Mouse (Mus musculus): ENCODE results near the gene Pcif1. TPM values are rescaled to one million over a fixed set of nuclear protein-coding genes. Genes with fewer than 3 reads are reported as not detected.

Pcif1 gene
- polyA plus RNA-seq, 1 experiment: 24.3 TPM

DNA sequence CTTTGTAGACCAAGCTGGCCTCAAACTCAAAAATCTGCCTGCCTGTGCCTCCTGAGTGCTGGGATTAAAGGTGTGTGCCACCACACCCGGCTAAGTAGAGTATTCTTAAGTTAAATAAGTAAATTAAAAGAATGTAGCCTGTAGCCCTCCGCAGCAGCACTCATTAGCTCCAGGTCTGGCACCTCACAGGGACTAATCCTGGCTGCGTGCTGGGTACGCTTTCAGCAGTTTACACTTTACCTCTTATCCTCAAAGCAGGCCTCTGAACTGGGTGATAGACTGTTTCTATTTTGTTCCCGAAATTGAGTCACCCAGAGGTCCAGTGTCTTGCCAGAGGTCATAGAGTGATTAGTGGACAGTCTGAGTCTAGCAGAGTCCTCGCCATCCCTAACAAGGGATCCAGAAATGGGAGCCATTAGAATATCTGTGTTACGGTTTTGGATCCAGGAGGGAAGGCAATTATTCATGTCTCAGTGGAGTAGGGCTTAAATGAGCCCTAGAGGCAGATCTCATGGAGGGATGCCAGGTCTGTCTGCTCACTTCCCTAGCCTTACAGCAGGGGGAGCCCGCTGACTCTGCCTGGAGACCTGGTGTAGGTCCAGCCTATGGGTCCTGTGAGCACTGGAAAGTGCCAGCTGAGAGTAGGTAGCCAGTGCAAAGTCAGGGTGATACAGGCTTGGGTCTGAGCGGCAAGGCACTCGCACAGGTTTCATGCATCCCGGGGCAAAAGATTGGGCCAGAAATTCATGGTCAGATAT is 45.2 kb downstream of the Pcif1 start:
- TF ChIP-seq GATA1 (IDR thresholded peaks at IDR 0.05; ENCODE audit: low read length): no peak
- no peak for TF ChIP-seq TAL1 (IDR thresholded peaks at IDR 0.05; ENCODE audit: low read length)
- Histone ChIP-seq H3K27me3 (ENCODE audit: control insufficient read depth) (peaks cover 9% of the 10 kb centered on the region), H3K36me3 (ENCODE audit: control insufficient read depth) (peaks cover 13% of the 10 kb centered on the region), H3K4me3 (replicated peaks) (no peak overlapping the region), H3K4me1 (ENCODE audit: control insufficient read depth) (no peaks in the 10 kb centered on the region), H3K9me3 (ENCODE audit: control insufficient read depth, low read length) (no peaks in the 10 kb centered on the region)

DNA sequence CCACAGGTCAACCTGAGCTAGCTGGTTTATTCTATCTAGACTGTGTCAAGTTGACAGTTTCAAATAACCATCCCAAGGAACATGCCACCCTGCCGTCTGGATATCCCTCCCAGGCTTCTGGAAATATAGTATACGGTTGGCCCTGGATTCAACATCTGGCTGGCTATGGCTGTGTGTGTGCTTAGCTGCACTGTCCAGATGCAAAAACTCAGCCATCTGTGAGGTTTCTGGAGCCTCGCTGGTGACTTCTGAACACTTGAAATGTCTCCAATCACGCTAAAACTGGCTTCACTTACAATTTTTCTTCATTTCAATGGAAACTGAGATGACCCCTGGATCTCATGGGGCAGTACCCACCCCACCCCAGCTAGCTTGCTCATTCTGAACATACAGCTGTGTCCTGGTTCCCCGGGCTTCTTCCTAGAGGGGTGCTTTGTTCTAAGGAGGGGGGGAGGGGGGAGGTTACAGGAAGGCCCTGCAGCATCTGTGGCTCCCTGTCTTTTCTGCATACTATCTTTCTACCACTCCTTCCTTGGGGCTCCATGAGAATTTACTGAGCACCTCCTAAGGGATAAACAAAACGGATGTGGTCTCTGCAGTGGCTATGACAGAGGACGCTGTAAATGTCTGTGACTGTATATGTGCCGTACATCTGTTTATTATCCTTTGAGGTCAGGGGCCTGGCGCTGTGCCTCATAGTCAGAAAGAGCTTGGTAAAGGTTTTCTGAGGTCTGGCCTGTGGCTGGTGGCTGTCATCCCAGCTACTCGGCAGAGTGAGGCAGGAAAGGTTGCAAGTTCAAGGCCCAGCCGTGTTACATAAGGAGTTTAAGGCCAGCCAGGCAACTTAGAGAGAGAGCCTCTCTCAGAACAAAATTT is 51.8 kb downstream of the Pcif1 start:
- H3K4me3 ChIP-seq (replicated peaks): no peak overlapping the region
- no peaks in the 10 kb centered on the region for H3K36me3 ChIP-seq (ENCODE audit: control insufficient read depth)
- H3K4me1 ChIP-seq (ENCODE audit: control insufficient read depth): no peaks in the 10 kb centered on the region
- TF ChIP-seq TAL1 (IDR thresholded peaks at IDR 0.05; ENCODE audit: low read length) (no peak), GATA1 (IDR thresholded peaks at IDR 0.05; ENCODE audit: low read length) (no peak)
- no peaks in the 10 kb centered on the region for H3K9me3 ChIP-seq (ENCODE audit: control insufficient read depth, low read length)
- H3K27me3 ChIP-seq (ENCODE audit: control insufficient read depth): peaks cover 31% of the 10 kb centered on the region

DNA sequence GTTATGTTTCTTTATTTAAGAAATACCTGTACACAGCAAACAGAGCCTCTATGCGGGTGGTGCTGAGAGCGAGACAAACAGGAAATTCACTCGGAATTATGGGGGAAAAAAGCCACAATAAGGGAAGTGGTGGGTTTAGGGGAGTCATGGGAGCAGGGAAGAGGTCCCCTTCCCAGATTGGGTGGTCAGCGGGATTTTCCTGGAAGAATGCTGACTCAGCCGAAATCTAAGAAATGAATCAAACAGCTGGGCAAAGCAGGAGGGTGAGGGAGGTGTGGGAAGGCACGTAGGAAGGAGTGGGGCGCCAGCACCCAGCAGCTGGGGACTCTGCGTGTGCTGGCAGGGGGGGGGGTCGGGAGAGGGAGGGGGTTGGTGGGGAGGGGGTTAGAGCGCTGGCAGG is 54.4 kb downstream of the Pcif1 start:
- no peaks in the 10 kb centered on the region for H3K9me3 ChIP-seq (ENCODE audit: control insufficient read depth, low read length)
- no peak overlapping the region for H3K4me3 ChIP-seq (replicated peaks)
- peaks cover 45% of the 10 kb centered on the region for H3K27me3 ChIP-seq (ENCODE audit: control insufficient read depth)
- H3K36me3 ChIP-seq (ENCODE audit: control insufficient read depth): no peaks in the 10 kb centered on the region
- TF ChIP-seq TAL1 (IDR thresholded peaks at IDR 0.05; ENCODE audit: low read length) (no peak), GATA1 (IDR thresholded peaks at IDR 0.05; ENCODE audit: low read length) (no peak)
- no peaks in the 10 kb centered on the region for H3K4me1 ChIP-seq (ENCODE audit: control insufficient read depth)

DNA sequence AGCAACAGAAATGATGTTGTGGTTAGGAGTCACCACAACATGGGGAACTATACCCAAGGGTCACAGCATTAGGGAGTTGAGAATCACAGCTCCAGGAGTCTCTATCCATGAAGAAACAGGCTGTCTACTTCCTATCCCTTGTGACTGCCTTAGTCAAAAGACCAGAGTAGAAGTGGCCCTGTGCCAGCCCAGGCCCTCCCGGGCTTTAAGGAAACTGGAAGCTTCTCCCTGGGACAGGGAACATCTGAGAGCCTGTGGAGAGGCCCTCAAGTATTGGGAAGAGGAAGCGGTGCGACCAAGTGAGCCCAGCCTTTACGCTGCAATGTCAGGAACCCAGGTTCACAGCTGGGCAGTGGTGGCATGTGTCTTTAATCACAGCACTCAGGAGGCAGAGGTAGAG is 56.9 kb downstream of the Pcif1 start:
- Histone ChIP-seq H3K36me3 (ENCODE audit: control insufficient read depth) (no peaks in the 10 kb centered on the region), H3K9me3 (ENCODE audit: control insufficient read depth, low read length) (no peaks in the 10 kb centered on the region), H3K4me3 (replicated peaks) (no peak overlapping the region), H3K27me3 (ENCODE audit: control insufficient read depth) (peaks cover 66% of the 10 kb centered on the region), H3K4me1 (ENCODE audit: control insufficient read depth) (no peaks in the 10 kb centered on the region)
- no peak for TF ChIP-seq TAL1 (IDR thresholded peaks at IDR 0.05; ENCODE audit: low read length)
- TF ChIP-seq GATA1 (IDR thresholded peaks at IDR 0.05; ENCODE audit: low read length): no peak

DNA sequence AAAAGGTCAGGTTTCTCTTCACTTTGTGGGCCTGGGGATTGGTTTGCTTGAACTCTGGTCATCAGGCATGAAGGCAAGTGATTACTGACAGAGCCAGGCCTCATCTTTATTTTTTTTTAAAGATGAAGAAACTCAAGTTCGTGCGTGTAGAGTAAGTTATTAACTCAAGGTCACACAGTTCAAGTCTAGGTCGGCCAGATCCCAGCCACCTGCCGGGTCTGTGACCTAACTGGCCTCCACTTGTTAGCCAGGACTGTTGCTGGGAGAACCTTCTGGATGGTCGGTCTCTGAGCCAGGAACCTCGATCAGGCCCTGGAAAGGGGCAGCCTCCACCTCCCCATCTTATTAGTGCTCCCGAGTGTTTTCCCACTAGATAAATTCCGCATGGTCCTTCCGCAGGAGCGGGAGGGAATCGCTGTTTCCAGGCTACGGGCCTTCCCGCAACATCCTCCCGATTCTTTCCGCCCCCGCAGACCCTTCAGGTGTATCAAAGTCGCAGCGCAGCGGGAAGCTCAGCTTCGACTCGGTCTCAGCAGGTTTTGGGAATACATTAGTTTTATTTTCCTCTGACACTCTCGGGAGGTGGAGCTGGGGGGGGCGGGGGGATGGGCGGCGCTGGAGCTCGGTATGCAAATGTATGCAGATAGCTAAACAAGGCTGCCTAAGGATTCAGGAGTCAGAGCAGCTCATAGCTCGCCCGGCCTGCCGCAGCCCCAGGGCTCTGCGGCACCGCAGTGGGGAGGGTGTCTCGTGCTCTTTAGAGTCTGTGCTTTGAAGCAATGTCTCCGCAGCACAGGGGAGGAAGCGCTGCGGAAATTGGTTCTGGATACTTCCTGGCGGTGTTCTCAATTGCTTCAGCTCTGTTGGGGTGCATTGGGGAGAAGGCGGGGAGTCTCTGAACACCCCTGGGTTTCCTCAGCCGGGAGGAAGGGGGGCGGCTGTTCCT is 59.3 kb downstream of the Pcif1 start:
- Histone ChIP-seq H3K4me3 (replicated peaks) (no peak overlapping the region), H3K27me3 (ENCODE audit: control insufficient read depth) (peaks cover 80% of the 10 kb centered on the region), H3K9me3 (ENCODE audit: control insufficient read depth, low read length) (no peaks in the 10 kb centered on the region), H3K36me3 (ENCODE audit: control insufficient read depth) (no peaks in the 10 kb centered on the region), H3K4me1 (ENCODE audit: control insufficient read depth) (no peaks in the 10 kb centered on the region)
- TF ChIP-seq TAL1 (IDR thresholded peaks at IDR 0.05; ENCODE audit: low read length): no peak
- TF ChIP-seq GATA1 (IDR thresholded peaks at IDR 0.05; ENCODE audit: low read length): no peak

DNA sequence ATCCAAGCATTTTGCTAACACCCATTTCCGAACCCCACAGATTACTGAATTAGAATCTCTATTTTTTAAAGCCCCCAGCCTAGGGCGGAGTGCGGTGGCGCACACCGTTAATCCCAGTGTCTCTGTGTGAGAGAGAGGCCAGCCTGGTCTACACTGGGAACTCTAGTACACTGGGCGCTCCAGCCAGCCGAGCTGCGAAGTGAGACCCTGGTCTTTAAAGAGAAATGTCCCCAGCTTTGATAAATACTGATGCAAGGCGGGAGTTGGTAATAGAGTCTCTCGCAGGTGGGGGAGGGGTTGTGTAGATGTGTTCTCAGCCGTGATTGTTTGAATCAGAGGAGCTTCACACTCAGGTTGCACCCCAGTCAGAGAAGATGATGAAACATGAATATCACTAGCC is 60.0 kb downstream of the Pcif1 start:
- Histone ChIP-seq H3K4me1 (ENCODE audit: control insufficient read depth) (no peaks in the 10 kb centered on the region), H3K9me3 (ENCODE audit: control insufficient read depth, low read length) (no peaks in the 10 kb centered on the region), H3K4me3 (replicated peaks) (no peak overlapping the region), H3K36me3 (ENCODE audit: control insufficient read depth) (no peaks in the 10 kb centered on the region), H3K27me3 (ENCODE audit: control insufficient read depth) (peaks cover 80% of the 10 kb centered on the region)
- TF ChIP-seq TAL1 (IDR thresholded peaks at IDR 0.05; ENCODE audit: low read length) (no peak), GATA1 (IDR thresholded peaks at IDR 0.05; ENCODE audit: low read length) (no peak)

DNA sequence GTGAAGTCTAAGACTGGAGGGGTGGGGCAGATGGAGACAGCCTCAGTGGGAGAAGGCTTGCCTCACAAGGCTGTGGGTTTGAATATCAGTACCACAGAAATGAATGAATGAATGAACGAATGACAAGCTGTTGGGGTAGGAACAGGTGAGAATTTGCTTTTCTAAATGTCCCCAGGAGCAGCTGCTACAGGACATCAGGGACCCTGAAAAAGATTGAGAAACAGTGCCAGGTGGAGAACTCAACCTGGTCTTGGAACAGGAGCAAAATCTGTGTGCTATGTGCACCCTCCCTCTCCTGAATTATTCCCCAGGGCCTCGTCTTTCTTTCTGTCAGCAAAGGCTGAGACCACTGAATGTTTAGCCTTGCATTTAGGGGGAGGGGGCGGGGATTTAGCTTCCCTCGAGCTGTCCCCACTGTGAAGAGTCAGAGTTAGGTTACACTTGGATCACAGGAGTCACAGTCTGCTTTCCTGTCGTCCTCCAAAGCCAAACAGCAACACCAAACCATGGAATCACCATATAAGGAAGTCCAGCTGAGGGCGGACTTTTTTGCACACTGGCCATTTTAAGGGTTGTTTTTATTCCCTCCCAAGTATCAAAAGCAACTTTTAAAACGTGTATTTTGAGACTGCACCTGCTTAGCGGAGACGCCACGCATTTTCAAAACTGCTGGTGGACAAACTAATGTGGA is 61.2 kb downstream of the Pcif1 start, which contains the start of gene Mmp9:
Gene Mmp9 (plus strand): TSS at position 641 of the 691 bp plus-strand sequence.
- no peaks in the 10 kb centered on the region for H3K9me3 ChIP-seq (ENCODE audit: control insufficient read depth, low read length)
- no peak within 1 kb of the TSS for H3K4me3 ChIP-seq (replicated peaks)
- H3K27me3 ChIP-seq (ENCODE audit: control insufficient read depth): peaks cover 71% of the 10 kb centered on the region
- H3K4me1 ChIP-seq (ENCODE audit: control insufficient read depth): no peaks in the 10 kb centered on the region
- no peaks in the 10 kb centered on the region for H3K36me3 ChIP-seq (ENCODE audit: control insufficient read depth)
- TF ChIP-seq GATA1 (IDR thresholded peaks at IDR 0.05; ENCODE audit: low read length) (no peak), TAL1 (IDR thresholded peaks at IDR 0.05; ENCODE audit: low read length) (no peak)

DNA sequence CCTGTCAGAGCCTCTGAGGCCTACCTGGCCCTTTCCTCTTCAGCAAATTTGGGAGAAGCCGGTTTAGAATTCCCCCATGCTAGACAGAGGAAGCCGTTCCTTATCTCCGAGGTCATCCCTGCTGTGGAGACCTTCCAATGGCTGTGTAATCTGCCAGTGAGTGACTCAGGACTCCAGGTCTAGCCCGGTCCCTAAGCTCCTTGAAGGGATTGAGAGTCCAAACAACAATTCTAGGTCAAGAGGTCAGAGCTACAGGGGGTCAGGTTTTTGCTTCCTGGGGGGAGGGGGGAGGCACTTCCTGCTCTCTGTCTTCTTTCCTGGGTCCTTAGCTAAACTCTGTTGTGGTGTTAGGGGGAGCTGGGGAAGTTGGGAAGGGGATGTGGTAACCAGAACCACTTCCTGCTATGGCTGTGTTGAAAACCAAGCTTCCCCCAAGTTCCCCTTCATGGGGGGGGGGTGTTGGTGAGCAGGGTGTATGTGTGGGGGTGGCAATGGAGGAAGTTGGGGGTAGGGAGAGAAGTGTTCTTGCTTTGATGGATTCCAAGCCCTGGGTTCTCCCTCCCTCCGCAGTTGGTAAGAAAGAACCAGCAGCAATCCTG is 63.7 kb downstream of the Pcif1 start:
- no peak for TF ChIP-seq GATA1 (IDR thresholded peaks at IDR 0.05; ENCODE audit: low read length)
- Histone ChIP-seq H3K4me3 (replicated peaks) (no peak overlapping the region), H3K36me3 (ENCODE audit: control insufficient read depth) (no peaks in the 10 kb centered on the region), H3K4me1 (ENCODE audit: control insufficient read depth) (no peaks in the 10 kb centered on the region), H3K27me3 (ENCODE audit: control insufficient read depth) (peaks cover 75% of the 10 kb centered on the region), H3K9me3 (ENCODE audit: control insufficient read depth, low read length) (no peaks in the 10 kb centered on the region)

Other genes with a start within 250 kb of the Pcif1 start
- 0.05 TPM in 1 of 2 replicates, not detected in the other for gene Wfdc16, start 240.5 kb upstream of the Pcif1 start, polyA plus RNA-seq (2012)
- not detected in 2 replicates for gene Wfdc10, start 223.3 kb upstream of the Pcif1 start, polyA plus RNA-seq (2012)
- gene Wfdc9, start 222.7 kb upstream of the Pcif1 start, polyA plus RNA-seq (2012): not detected in 2 replicates
- gene Wfdc11, start 205.2 kb upstream of the Pcif1 start, polyA plus RNA-seq (2012): not detected in 2 replicates
- gene Wfdc13, start 194.2 kb upstream of the Pcif1 start, polyA plus RNA-seq (2012): not detected in 2 replicates
- not detected in 2 replicates for gene Spint4, start 180.8 kb upstream of the Pcif1 start, polyA plus RNA-seq (2012)
- not detected in 2 replicates for gene Spint5, start 164.0 kb upstream of the Pcif1 start, polyA plus RNA-seq (2012)
- gene Wfdc3, start 133.4 kb upstream of the Pcif1 start, polyA plus RNA-seq (2012): 0.04 and 0.07 TPM in 2 replicates
- gene Dnttip1, start 133.3 kb upstream of the Pcif1 start, polyA plus RNA-seq (2012): 16.3 and 17.4 TPM in 2 replicates
- gene Ube2c, start 109.4 kb upstream of the Pcif1 start, polyA plus RNA-seq (2012): 158 and 179 TPM in 2 replicates
- gene Tnnc2, start 99.3 kb upstream of the Pcif1 start, polyA plus RNA-seq (2012): not detected in 2 replicates
- 1.5 and 2.4 TPM in 2 replicates for gene Snx21, start 93.5 kb upstream of the Pcif1 start, polyA plus RNA-seq (2012)
- 7.0 and 9.2 TPM in 2 replicates for gene Acot8, start 74.4 kb upstream of the Pcif1 start, polyA plus RNA-seq (2012)
- gene Zswim3, start 74.2 kb upstream of the Pcif1 start, polyA plus RNA-seq (2012): 0.08 and 0.10 TPM in 2 replicates
- gene Zswim1, start 56.6 kb upstream of the Pcif1 start, polyA plus RNA-seq (2012): 0.69 and 0.71 TPM in 2 replicates
- gene Spata25, start 50.8 kb upstream of the Pcif1 start, polyA plus RNA-seq (2012): not detected in 2 replicates
- 6.9 and 7.3 TPM in 2 replicates for gene Ctsa, start 46.4 kb upstream of the Pcif1 start, polyA plus RNA-seq (2012)
- gene Neurl2, start 45.8 kb upstream of the Pcif1 start, polyA plus RNA-seq (2012): 0.10 and 0.14 TPM in 2 replicates
- gene Pltp, start 21.6 kb upstream of the Pcif1 start, polyA plus RNA-seq (2012): 0.32 and 0.70 TPM in 2 replicates
- gene Zfp335, start 32.5 kb downstream of the Pcif1 start, polyA plus RNA-seq (2012): 5.2 and 5.8 TPM in 2 replicates
- 0.04 TPM in 1 of 2 replicates, not detected in the other for gene Mmp9, start 61.5 kb downstream of the Pcif1 start, polyA plus RNA-seq (2012)
- not detected in 2 replicates for gene Slc12a5, start 81.5 kb downstream of the Pcif1 start, polyA plus RNA-seq (2012)
- 1.7 and 1.8 TPM in 2 replicates for gene Ncoa5, start 155.6 kb downstream of the Pcif1 start, polyA plus RNA-seq (2012)
- 0.02 TPM in 1 of 2 replicates, not detected in the other for gene Cd40, start 176.3 kb downstream of the Pcif1 start, polyA plus RNA-seq (2012)
- gene 1700025C18Rik, start 211.4 kb downstream of the Pcif1 start, polyA plus RNA-seq (2012): not detected in 2 replicates

All from erythroblast, embryonic 14.5 days (primary cell).